7 mouse cellular contexts compared by ENCODE assay signal in genomic region chr1:52630937-52631299, GRCm38 (mm10). TPM values are rescaled to one million over a fixed set of nuclear protein-coding genes. Genes with fewer than 3 reads are reported as not detected.
A peak's percentile ranks its signal among the peaks of the same experiment; 100 is the strongest.
DNase-seq lines count a peak whose midpoint lies in the region.

No protein-coding gene starts in this region.

- H3K36me3 ChIP-seq in hindbrain, embryonic 10.5 days, result peaks cover 17% of the 10 kb centered on the region; the same call in 1 of the 2 replicates
- peaks cover 15% of the 10 kb centered on the region for H3K36me3 ChIP-seq in megakaryocyte, embryonic 14.5 days (replicated peaks; ENCODE audit: low read length)

- H3K9me3 ChIP-seq in hindbrain, embryonic 10.5 days, result no peaks in the 10 kb centered on the region
- H3K9me3 ChIP-seq in megakaryocyte, embryonic 14.5 days, result no peaks in the 10 kb centered on the region; the same call in 1 of the 2 replicates

- peak overlapping the region; percentile 80 for H3K4me3 ChIP-seq in brown adipose tissue, adult 24 weeks (ENCODE audit: insufficient read depth, low read depth, low read length)
- H3K4me3 ChIP-seq in hindbrain, embryonic 10.5 days, result peak overlapping the region; percentile 85
- H3K4me3 ChIP-seq in megakaryocyte, embryonic 14.5 days (replicated peaks), result peak overlapping the region; percentile 99

- WGBS in hindbrain, embryonic 10.5 days, result 2% methylated on average over 6 of the region's 6 CpGs

- no peak overlapping the region for H3K27ac ChIP-seq in brown adipose tissue, adult 24 weeks (replicated peaks; ENCODE audit: low read depth, low read length)
- H3K27ac ChIP-seq in hindbrain, embryonic 10.5 days, result peak overlapping the region; percentile 98

- peak; percentile 32 for DNase-seq in right cerebral cortex, adult 18-20 months
- DNase-seq in right cerebral cortex, postnatal 14 days, result no peak
- no peak for DNase-seq in hindbrain, embryonic 10.5 days (ENCODE audit: low spot score)
- peak; percentile 63 to 64 for DNase-seq in thymus, postnatal 10 days (ENCODE audit: low spot score in 2 of 2)
- DNase-seq in cerebellum, adult 8-10 months, result no peak

- H3K4me1 ChIP-seq in brown adipose tissue, adult 24 weeks (ENCODE audit: control insufficient read depth, insufficient read depth, insufficient read length, low read length), result no peaks in the 10 kb centered on the region
- H3K4me1 ChIP-seq in hindbrain, embryonic 10.5 days (replicated peaks), result peaks cover 13% of the 10 kb centered on the region
- H3K4me1 ChIP-seq in megakaryocyte, embryonic 14.5 days, result peaks cover 47% of the 10 kb centered on the region

- no peaks in the 10 kb centered on the region for H3K27me3 ChIP-seq in hindbrain, embryonic 10.5 days (ENCODE audit: insufficient read depth, poor library complexity, severe bottlenecking)
- H3K27me3 ChIP-seq in megakaryocyte, embryonic 14.5 days (replicated peaks), result no peaks in the 10 kb centered on the region

RNA-seq across cellular contexts. Expression of gene Nemp2, which starts 0.4 kb away (rescaled TPM):
- polyA plus RNA-seq in brown adipose tissue, adult 24 weeks (2012; ENCODE audit: insufficient read depth, insufficient read length, missing spikeins), result 0.44 and 0.96 TPM in 2 replicates
- 8.4 and 10.5 TPM in 2 replicates for polyA plus RNA-seq in hindbrain, embryonic 10.5 days (2016; fragmentation: Nextera tagmentation; extraction: Ambion mirVana)
- polyA plus RNA-seq in megakaryocyte, embryonic 14.5 days (2012; ENCODE audit: insufficient read depth, low replicate concordance), result 0.15 TPM in 1 of 2 replicates, not detected in the other

Comparison
In these comparisons a context has a peak if more than half of its experiments do, and no peak if none do; other contexts are left out.
1. DNase-seq: peak in right cerebral cortex, adult 18-20 months (single experiment) and thymus, postnatal 10 days (2 of 2); none in right cerebral cortex, postnatal 14 days (single experiment), hindbrain, embryonic 10.5 days (single experiment) and cerebellum, adult 8-10 months (single experiment).
2. Peak in every context shown above with its lines, with median percentiles within 50 percentile points of each other: H3K4me3 ChIP-seq.